11 mouse cellular contexts compared by ENCODE assay signal in the genomic region with DNA sequence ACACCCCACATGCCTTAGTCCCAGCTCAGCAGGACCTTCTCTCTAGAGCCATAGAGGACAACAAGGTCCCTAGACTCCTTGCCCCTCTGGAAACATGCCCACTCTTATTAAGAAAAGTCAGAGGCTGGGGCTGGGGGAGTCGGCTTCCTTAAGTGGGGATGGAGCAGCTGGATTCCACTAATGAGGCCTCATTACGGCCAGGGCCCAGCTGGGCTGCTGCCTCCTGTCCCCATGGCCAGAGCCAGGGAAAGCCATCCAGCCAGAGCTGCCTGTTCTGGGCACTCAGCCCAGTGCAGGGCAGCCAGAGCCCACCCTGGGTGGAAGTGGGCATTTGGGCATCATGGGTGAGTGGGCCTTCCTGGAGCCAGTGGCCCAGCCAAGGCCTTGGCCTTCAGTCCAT. TPM values are rescaled to one million over a fixed set of nuclear protein-coding genes. Genes with fewer than 3 reads are reported as not detected.
DNase-seq lines count a peak whose midpoint lies in the region; ATAC-seq and TF ChIP-seq lines count a peak whose summit lies in the region.
"Had no signal": no experiment of that assay in that cellular context is flagged by ENCODE, and none has a peak within 500 bp of the region (broad histone marks: within the 10 kb centered on the region; RNA-seq: fewer than 3 reads in every experiment).

No protein-coding gene starts in this region.

- no peak overlapping the region for H3K27ac ChIP-seq in forebrain, embryonic 14.5 days (ENCODE audit: low read depth, low read length)
- no peak overlapping the region for H3K27ac ChIP-seq in forebrain, embryonic 12.5 days
- H3K27ac ChIP-seq in lung, embryonic 14.5 days (ENCODE audit: low read depth) = no peak overlapping the region
- H3K27ac ChIP-seq in embryonic facial prominence, embryonic 14.5 days (replicated peaks; ENCODE audit: low read depth, low read length) = no peak overlapping the region
- peak overlapping the region; percentile 55; the same call in 1 of the 2 replicates for H3K27ac ChIP-seq in limb, embryonic 13.5 days
- H3K27ac ChIP-seq: embryonic facial prominence, embryonic 15.5 days had no signal

- ATAC-seq in forebrain, embryonic 14.5 days = no peak
- ATAC-seq in forebrain, embryonic 12.5 days (ENCODE audit: low FRiP score) = no peak
- peak; percentile 38; the same call in 1 of the 2 replicates for ATAC-seq in lung, embryonic 14.5 days (ENCODE audit: insufficient read depth)
- ATAC-seq in embryonic facial prominence, embryonic 14.5 days (ENCODE audit: low read depth) = no peak
- no peak for ATAC-seq in limb, embryonic 13.5 days (ENCODE audit: low FRiP score, low read depth)

- WGBS in forebrain, embryonic 14.5 days = 21% methylated on average over 2 of the region's 2 CpGs
- 14% methylated on average over 2 of the region's 2 CpGs for WGBS in forebrain, embryonic 12.5 days
- 35% methylated on average over 2 of the region's 2 CpGs for WGBS in lung, embryonic 14.5 days
- WGBS in embryonic facial prominence, embryonic 14.5 days = 23% methylated on average over 1 of the region's 2 CpGs
- WGBS in limb, embryonic 13.5 days = 18% methylated on average over 2 of the region's 2 CpGs

- DNase-seq in forebrain, embryonic 14.5 days (ENCODE audit: low spot score) = peak; percentile 23
- peak; percentile 55 for DNase-seq in lung, embryonic 14.5 days
- no peak for DNase-seq in lung, adult 18-20 months
- peak; percentile 40 for DNase-seq in embryonic facial prominence, embryonic 14.5 days (ENCODE audit: low spot score)
- no peak for DNase-seq in thymus, postnatal 0 days (ENCODE audit: low spot score)
- DNase-seq in adrenal gland, postnatal 36 days = no peak
- DNase-seq: kidney, adult 18-20 months had no signal

- no peak for TF ChIP-seq CTCF in lung, embryonic 14.5 days (IDR thresholded peaks at IDR 0.05; ENCODE audit: low read depth)

- H3K9ac ChIP-seq in forebrain, embryonic 14.5 days (ENCODE audit: low read length) = no peak overlapping the region
- H3K9ac ChIP-seq in forebrain, embryonic 12.5 days = no peak overlapping the region
- H3K9ac ChIP-seq in lung, embryonic 14.5 days = no peak overlapping the region
- H3K9ac ChIP-seq in embryonic facial prominence, embryonic 14.5 days (ENCODE audit: low read depth, low read length) = no peak overlapping the region
- H3K9ac ChIP-seq in limb, embryonic 13.5 days = 0 out of 2 replicates have a peak overlapping the region, but pooled peaks have one; percentile 31
- H3K9ac ChIP-seq: embryonic facial prominence, embryonic 15.5 days had no signal

- H3K4me3 ChIP-seq in forebrain, embryonic 14.5 days (ENCODE audit: low read depth, low read length) = no peak overlapping the region
- no peak overlapping the region for H3K4me3 ChIP-seq in forebrain, embryonic 12.5 days (replicated peaks)
- no peak overlapping the region for H3K4me3 ChIP-seq in lung, embryonic 14.5 days (ENCODE audit: low read depth, low read length)
- no peak overlapping the region for H3K4me3 ChIP-seq in embryonic facial prominence, embryonic 14.5 days (ENCODE audit: low read depth, low read length)
- H3K4me3 ChIP-seq in limb, embryonic 13.5 days = no peak overlapping the region
- H3K4me3 ChIP-seq: embryonic facial prominence, embryonic 15.5 days had no signal

- peaks cover 10% of the 10 kb centered on the region; the same call in 1 of the 2 replicates for H3K4me1 ChIP-seq in forebrain, embryonic 14.5 days (ENCODE audit: control insufficient read depth, insufficient read depth, low read length)
- H3K4me1 ChIP-seq in forebrain, embryonic 12.5 days = peaks cover 25% of the 10 kb centered on the region
- H3K4me1 ChIP-seq in lung, embryonic 14.5 days (ENCODE audit: insufficient read depth) = no peaks in the 10 kb centered on the region
- H3K4me1 ChIP-seq in embryonic facial prominence, embryonic 14.5 days (ENCODE audit: control insufficient read depth, insufficient read depth, low read length) = no peaks in the 10 kb centered on the region
- peaks cover 9% of the 10 kb centered on the region for H3K4me1 ChIP-seq in limb, embryonic 13.5 days

- no peaks in the 10 kb centered on the region for H3K27me3 ChIP-seq in forebrain, embryonic 14.5 days (replicated peaks; ENCODE audit: control insufficient read depth, insufficient read depth, low read length)
- no peaks in the 10 kb centered on the region; the same call in 1 of the 2 replicates for H3K27me3 ChIP-seq in forebrain, embryonic 12.5 days
- no peaks in the 10 kb centered on the region for H3K27me3 ChIP-seq in lung, embryonic 14.5 days (ENCODE audit: insufficient read depth, low read length)
- no peaks in the 10 kb centered on the region for H3K27me3 ChIP-seq in embryonic facial prominence, embryonic 14.5 days (replicated peaks; ENCODE audit: control insufficient read depth, insufficient read depth, low read length)
- no peaks in the 10 kb centered on the region for H3K27me3 ChIP-seq in limb, embryonic 13.5 days
- H3K27me3 ChIP-seq: embryonic facial prominence, embryonic 15.5 days had no signal

- no peak overlapping the region for H3K4me2 ChIP-seq in forebrain, embryonic 14.5 days (ENCODE audit: low read length)
- H3K4me2 ChIP-seq in forebrain, embryonic 12.5 days = no peak overlapping the region
- H3K4me2 ChIP-seq in lung, embryonic 14.5 days = no peak overlapping the region
- no peak overlapping the region for H3K4me2 ChIP-seq in embryonic facial prominence, embryonic 14.5 days (ENCODE audit: low read depth, low read length)
- no peak overlapping the region for H3K4me2 ChIP-seq in limb, embryonic 13.5 days (replicated peaks)
- H3K4me2 ChIP-seq: embryonic facial prominence, embryonic 15.5 days had no signal

- no peaks in the 10 kb centered on the region for H3K36me3 ChIP-seq in forebrain, embryonic 14.5 days (ENCODE audit: control insufficient read depth, insufficient read depth, low read length)
- no peaks in the 10 kb centered on the region for H3K36me3 ChIP-seq in forebrain, embryonic 12.5 days (replicated peaks)
- 0 out of 2 replicates have a peak, but pooled peaks cover 2% of the 10 kb centered on the region for H3K36me3 ChIP-seq in lung, embryonic 14.5 days (ENCODE audit: insufficient read depth)
- H3K36me3 ChIP-seq in embryonic facial prominence, embryonic 14.5 days (ENCODE audit: control insufficient read depth, insufficient read depth, low read length) = no peaks in the 10 kb centered on the region
- peaks cover 44% of the 10 kb centered on the region for H3K36me3 ChIP-seq in limb, embryonic 13.5 days
- H3K36me3 ChIP-seq: embryonic facial prominence, embryonic 15.5 days had no signal

- no peaks in the 10 kb centered on the region for H3K9me3 ChIP-seq in forebrain, embryonic 14.5 days (replicated peaks; ENCODE audit: control insufficient read depth, low read length)
- H3K9me3 ChIP-seq in forebrain, embryonic 12.5 days = no peaks in the 10 kb centered on the region
- no peaks in the 10 kb centered on the region for H3K9me3 ChIP-seq in lung, embryonic 14.5 days (ENCODE audit: low read depth, low read length)
- H3K9me3 ChIP-seq in embryonic facial prominence, embryonic 14.5 days (ENCODE audit: control insufficient read depth, low read length) = no peaks in the 10 kb centered on the region
- no peaks in the 10 kb centered on the region for H3K9me3 ChIP-seq in limb, embryonic 13.5 days
- H3K9me3 ChIP-seq: embryonic facial prominence, embryonic 15.5 days had no signal

RNA-seq across cellular contexts. Expression of a gene that starts 12.7 kb away (rescaled TPM):
- polyA plus RNA-seq in forebrain, embryonic 14.5 days (2014; fragmentation: Nextera tagmentation; extraction: Ambion mirVana) = 8.0 and 9.6 TPM in 2 replicates
- polyA plus RNA-seq in forebrain, embryonic 12.5 days (2016; fragmentation: Nextera tagmentation; extraction: Ambion mirVana) = 8.5 and 9.9 TPM in 2 replicates
- polyA plus RNA-seq in lung, embryonic 14.5 days (2014; fragmentation: Nextera tagmentation; extraction: Ambion mirVana) = 7.2 and 9.7 TPM in 2 replicates
- polyA plus RNA-seq in embryonic facial prominence, embryonic 14.5 days (2014; fragmentation: Nextera tagmentation; extraction: Ambion mirVana) = 5.5 and 10.4 TPM in 2 replicates
- 15.6 and 17.2 TPM in 2 replicates for polyA plus RNA-seq in limb, embryonic 13.5 days (2015; fragmentation: Nextera tagmentation; extraction: Ambion mirVana)
- 1.4 and 2.6 TPM in 2 replicates for polyA plus RNA-seq in thymus, postnatal 0 days (2015; fragmentation: Nextera tagmentation; extraction: Ambion mirVana)
- total RNA-seq in adrenal gland, postnatal 36 days (2021) = 10 to 100 TPM in 1 of 2 experiments, 1 to 10 TPM in 1; 6.5 to 16.9 TPM
- total RNA-seq: granulocyte monocyte progenitor cell, adult 5-6 weeks had no signal

RNA-seq across cellular contexts. Expression of a gene that starts 25.3 kb away (rescaled TPM):
- polyA plus RNA-seq in forebrain, embryonic 14.5 days (2014; fragmentation: Nextera tagmentation; extraction: Ambion mirVana) = 1.5 and 1.6 TPM in 2 replicates
- polyA plus RNA-seq in forebrain, embryonic 12.5 days (2016; fragmentation: Nextera tagmentation; extraction: Ambion mirVana) = 1.8 and 2.1 TPM in 2 replicates
- 1.0 and 1.3 TPM in 2 replicates for polyA plus RNA-seq in lung, embryonic 14.5 days (2014; fragmentation: Nextera tagmentation; extraction: Ambion mirVana)
- 2.3 and 3.3 TPM in 2 replicates for polyA plus RNA-seq in embryonic facial prominence, embryonic 14.5 days (2014; fragmentation: Nextera tagmentation; extraction: Ambion mirVana)
- 1.3 and 1.7 TPM in 2 replicates for polyA plus RNA-seq in limb, embryonic 13.5 days (2015; fragmentation: Nextera tagmentation; extraction: Ambion mirVana)
- 0.08 and 0.33 TPM in 2 replicates for polyA plus RNA-seq in thymus, postnatal 0 days (2015; fragmentation: Nextera tagmentation; extraction: Ambion mirVana)
- total RNA-seq in adrenal gland, postnatal 36 days (2021) = under 1 TPM; 0.49 to 0.76 TPM
- total RNA-seq: granulocyte monocyte progenitor cell, adult 5-6 weeks had no signal

RNA-seq across cellular contexts. Expression of a gene that starts 36.3 kb away (rescaled TPM):
- polyA plus RNA-seq in forebrain, embryonic 14.5 days (2014; fragmentation: Nextera tagmentation; extraction: Ambion mirVana) = 49.1 and 50.6 TPM in 2 replicates
- polyA plus RNA-seq in forebrain, embryonic 12.5 days (2016; fragmentation: Nextera tagmentation; extraction: Ambion mirVana) = 36.4 and 36.9 TPM in 2 replicates
- 27.6 and 31.8 TPM in 2 replicates for polyA plus RNA-seq in lung, embryonic 14.5 days (2014; fragmentation: Nextera tagmentation; extraction: Ambion mirVana)
- 34.3 and 42.8 TPM in 2 replicates for polyA plus RNA-seq in embryonic facial prominence, embryonic 14.5 days (2014; fragmentation: Nextera tagmentation; extraction: Ambion mirVana)
- 32.8 and 35.1 TPM in 2 replicates for polyA plus RNA-seq in limb, embryonic 13.5 days (2015; fragmentation: Nextera tagmentation; extraction: Ambion mirVana)
- 1.3 and 1.7 TPM in 2 replicates for polyA plus RNA-seq in thymus, postnatal 0 days (2015; fragmentation: Nextera tagmentation; extraction: Ambion mirVana)
- 10 to 100 TPM in 1 of 2 experiments, 1 to 10 TPM in 1; 10.0 to 14.3 TPM for total RNA-seq in adrenal gland, postnatal 36 days (2021)
- total RNA-seq: granulocyte monocyte progenitor cell, adult 5-6 weeks had no signal

RNA-seq across cellular contexts. Expression of a gene that starts 40.1 kb away (rescaled TPM):
- 483 and 520 TPM in 2 replicates for polyA plus RNA-seq in forebrain, embryonic 14.5 days (2014; fragmentation: Nextera tagmentation; extraction: Ambion mirVana)
- polyA plus RNA-seq in forebrain, embryonic 12.5 days (2016; fragmentation: Nextera tagmentation; extraction: Ambion mirVana) = 233 TPM in 2 replicates
- 139 and 150 TPM in 2 replicates for polyA plus RNA-seq in lung, embryonic 14.5 days (2014; fragmentation: Nextera tagmentation; extraction: Ambion mirVana)
- 199 and 230 TPM in 2 replicates for polyA plus RNA-seq in embryonic facial prominence, embryonic 14.5 days (2014; fragmentation: Nextera tagmentation; extraction: Ambion mirVana)
- 176 and 184 TPM in 2 replicates for polyA plus RNA-seq in limb, embryonic 13.5 days (2015; fragmentation: Nextera tagmentation; extraction: Ambion mirVana)
- 215 TPM in 2 replicates for polyA plus RNA-seq in thymus, postnatal 0 days (2015; fragmentation: Nextera tagmentation; extraction: Ambion mirVana)
- total RNA-seq in adrenal gland, postnatal 36 days (2021) = 100 to 1,000 TPM; 215 to 216 TPM

RNA-seq across cellular contexts. Expression of a gene that starts 44.8 kb away (rescaled TPM):
- polyA plus RNA-seq in forebrain, embryonic 14.5 days (2014; fragmentation: Nextera tagmentation; extraction: Ambion mirVana) = 26.8 and 31.9 TPM in 2 replicates
- 26.7 and 27.0 TPM in 2 replicates for polyA plus RNA-seq in forebrain, embryonic 12.5 days (2016; fragmentation: Nextera tagmentation; extraction: Ambion mirVana)
- 21.4 and 21.7 TPM in 2 replicates for polyA plus RNA-seq in lung, embryonic 14.5 days (2014; fragmentation: Nextera tagmentation; extraction: Ambion mirVana)
- 13.4 and 15.0 TPM in 2 replicates for polyA plus RNA-seq in embryonic facial prominence, embryonic 14.5 days (2014; fragmentation: Nextera tagmentation; extraction: Ambion mirVana)
- polyA plus RNA-seq in limb, embryonic 13.5 days (2015; fragmentation: Nextera tagmentation; extraction: Ambion mirVana) = 16.8 and 18.4 TPM in 2 replicates
- 20.4 and 22.5 TPM in 2 replicates for polyA plus RNA-seq in thymus, postnatal 0 days (2015; fragmentation: Nextera tagmentation; extraction: Ambion mirVana)
- 1 to 10 TPM; 9.2 to 9.4 TPM for total RNA-seq in adrenal gland, postnatal 36 days (2021)

Comparison
In these comparisons a context has a peak if more than half of its experiments do, and no peak if none do; other contexts are left out.
1. DNase-seq: peak in forebrain, embryonic 14.5 days (single experiment), lung, embryonic 14.5 days (single experiment) and embryonic facial prominence, embryonic 14.5 days (single experiment); none in lung, adult 18-20 months (0 of 2), thymus, postnatal 0 days (single experiment) and adrenal gland, postnatal 36 days (0 of 2).
2. RNA of a gene that starts 36.3 kb away (polyA plus RNA-seq): 49.1 to 50.6 TPM in forebrain, embryonic 14.5 days, 36.4 to 36.9 TPM in forebrain, embryonic 12.5 days, 34.3 to 42.8 TPM in embryonic facial prominence, embryonic 14.5 days, 32.8 to 35.1 TPM in limb, embryonic 13.5 days and 27.6 to 31.8 TPM in lung, embryonic 14.5 days; 1.3 to 1.7 TPM in thymus, postnatal 0 days; every median in the first group is over 10 times any median in the second.